Mouse (Mus musculus) testis, adult 2 months (tissue): ENCODE results near the gene Tgfbr1.

Source experiments
- CTCF ChIP-seq: fragments of 200-500 bp; IDR thresholded peaks from 2 replicates; pipeline ENCODE4 v1.5.1; 2012; ENCODE audit warnings: low read depth, mild to moderate bottlenecking, inconsistent platforms, low read length, moderate library complexity; ENCODE audit not compliant: control insufficient read depth, insufficient read depth, insufficient replicate concordance
- POLR2A ChIP-seq: fragments of 200-500 bp; IDR thresholded peaks from 2 replicates; pipeline ENCODE4 v1.6.1; 2012; ENCODE audit warnings: low read depth, mild to moderate bottlenecking, inconsistent platforms, low read length, moderate library complexity; ENCODE audit not compliant: control insufficient read depth

DNA sequence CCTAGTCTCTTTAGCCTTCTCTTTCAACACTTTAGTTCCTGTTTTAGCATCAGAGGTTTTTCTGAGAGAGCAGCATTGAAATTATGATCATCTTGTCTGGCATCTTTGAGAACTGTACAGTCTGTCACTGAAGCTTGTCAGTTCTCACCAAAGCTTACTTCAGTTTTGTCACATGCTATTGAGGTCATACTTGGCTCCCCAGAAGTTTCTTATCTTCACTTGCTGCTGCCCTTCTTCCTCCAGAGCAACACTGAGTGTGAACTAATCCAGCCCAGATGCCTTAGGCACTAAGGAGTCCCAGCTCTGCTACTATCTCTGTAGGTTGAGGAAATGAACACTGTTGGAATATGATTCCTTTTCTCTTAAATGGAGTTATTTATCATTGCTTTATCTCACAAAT is 49.2 kb downstream of the Tgfbr1 start:
- TF ChIP-seq CTCF (no peak), POLR2A (no peak)
